10 mouse cellular contexts compared by ENCODE assay signal in genomic region chr14:54640121-54640520, GRCm38 (mm10). TPM values are rescaled to one million over a fixed set of nuclear protein-coding genes. Genes with fewer than 3 reads are reported as not detected.
A peak's percentile ranks its signal among the peaks of the same experiment; 100 is the strongest.
DNase-seq lines count a peak whose midpoint lies in the region; ATAC-seq lines count a peak whose summit lies in the region.
"Had no signal": no experiment of that assay in that cellular context is flagged by ENCODE, and none has a peak within 500 bp of the region (broad histone marks: within the 10 kb centered on the region; RNA-seq: fewer than 3 reads in every experiment).

No protein-coding gene starts in this region.

- H3K27ac ChIP-seq in heart, embryonic 11.5 days (ENCODE audit: low read depth, low read length) = no peak overlapping the region
- H3K27ac ChIP-seq in hindbrain, embryonic 10.5 days = peak overlapping the region; percentile 96
- no peak overlapping the region for H3K27ac ChIP-seq in liver, embryonic 13.5 days

- no peak for DNase-seq in heart, adult 8-10 months (ENCODE audit: low spot score)
- peak; percentile 30 for DNase-seq in embryo, embryonic 10.5 days (ENCODE audit: low spot score)
- DNase-seq in hindbrain, embryonic 10.5 days (ENCODE audit: low spot score) = no peak
- no peak for DNase-seq in liver, embryonic 13.5 days
- no peak for DNase-seq in right cerebral cortex, postnatal 14 days
- no peak for DNase-seq in adrenal gland, postnatal 4 days (ENCODE audit: low spot score in 2 of 2)
- no peak for DNase-seq in gastrocnemius, postnatal 4 days (ENCODE audit: low spot score in 2 of 2)
- DNase-seq: layer of hippocampus, adult 9-11 months had no signal

- peak overlapping the region; percentile 43; the same call in 1 of the 2 replicates for H3K9ac ChIP-seq in heart, embryonic 11.5 days (ENCODE audit: low read depth, low read length)
- H3K9ac ChIP-seq in liver, embryonic 13.5 days = peak overlapping the region; percentile 17; the same call in 1 of the 2 replicates

- no peaks in the 10 kb centered on the region for H3K9me3 ChIP-seq in heart, embryonic 11.5 days (replicated peaks; ENCODE audit: control insufficient read depth, low read length)
- no peaks in the 10 kb centered on the region for H3K9me3 ChIP-seq in hindbrain, embryonic 10.5 days
- no peaks in the 10 kb centered on the region for H3K9me3 ChIP-seq in liver, embryonic 13.5 days (replicated peaks)

- H3K36me3 ChIP-seq in heart, embryonic 11.5 days (ENCODE audit: control insufficient read depth, insufficient read depth, low read length) = peaks cover 37% of the 10 kb centered on the region
- H3K36me3 ChIP-seq in hindbrain, embryonic 10.5 days = peaks cover 78% of the 10 kb centered on the region
- peaks cover 31% of the 10 kb centered on the region for H3K36me3 ChIP-seq in liver, embryonic 13.5 days

- H3K4me1 ChIP-seq in heart, embryonic 11.5 days (ENCODE audit: control insufficient read depth, insufficient read depth, low read length) = peaks cover 7% of the 10 kb centered on the region; the same call in 1 of the 2 replicates
- H3K4me1 ChIP-seq in hindbrain, embryonic 10.5 days (replicated peaks) = peaks cover 31% of the 10 kb centered on the region
- H3K4me1 ChIP-seq in liver, embryonic 13.5 days (replicated peaks) = peaks cover 11% of the 10 kb centered on the region

- 32% methylated on average over 4 of the region's 4 CpGs for whole genome bisulfite sequencing in heart, embryonic 11.5 days (ENCODE audit: insufficient replicate concordance)
- WGBS in hindbrain, embryonic 10.5 days = 19% methylated on average over 4 of the region's 4 CpGs
- 41% methylated on average over 4 of the region's 4 CpGs for WGBS in liver, embryonic 13.5 days (ENCODE audit: insufficient replicate concordance)

- ATAC-seq in heart, embryonic 11.5 days (replicated peaks; ENCODE audit: insufficient number of reproducible peaks, low FRiP score, low TSS enrichment) = no peak
- ATAC-seq in liver, embryonic 13.5 days (ENCODE audit: low read depth) = no peak

- H3K27me3 ChIP-seq in heart, embryonic 11.5 days (ENCODE audit: control insufficient read depth, insufficient read depth, low read length) = no peaks in the 10 kb centered on the region
- no peaks in the 10 kb centered on the region for H3K27me3 ChIP-seq in hindbrain, embryonic 10.5 days (ENCODE audit: insufficient read depth, poor library complexity, severe bottlenecking)
- peaks cover 20% of the 10 kb centered on the region for H3K27me3 ChIP-seq in liver, embryonic 13.5 days

- peak overlapping the region; percentile 97 for H3K4me2 ChIP-seq in heart, embryonic 11.5 days
- peak overlapping the region; percentile 100; the same call in 1 of the 2 replicates for H3K4me2 ChIP-seq in liver, embryonic 13.5 days

- H3K4me3 ChIP-seq in heart, embryonic 11.5 days (ENCODE audit: low read depth, low read length) = peak overlapping the region; percentile 31
- peak overlapping the region; percentile 87 for H3K4me3 ChIP-seq in hindbrain, embryonic 10.5 days
- H3K4me3 ChIP-seq in liver, embryonic 13.5 days (replicated peaks) = no peak overlapping the region

RNA-seq across cellular contexts. Expression of gene Gm17606, which starts 0.6 kb away (rescaled TPM):
- polyA plus RNA-seq in heart, embryonic 11.5 days (2014; fragmentation: Nextera tagmentation; extraction: Ambion mirVana) = not detected in 2 replicates
- total RNA-seq in heart, adult 8-10 months (2022) = not detected
- not detected in 2 replicates for polyA plus RNA-seq in hindbrain, embryonic 10.5 days (2016; fragmentation: Nextera tagmentation; extraction: Ambion mirVana)
- polyA plus RNA-seq in liver, embryonic 13.5 days (2015; fragmentation: Nextera tagmentation; extraction: Ambion mirVana) = not detected in 2 replicates
- total RNA-seq in adrenal gland, postnatal 4 days (2021) = not detected
- total RNA-seq in gastrocnemius, postnatal 4 days (2021) = not detected
- polyA plus RNA-seq: spleen, adult 2 months had no signal

RNA-seq across cellular contexts. Expression of gene Cdh24, which starts 1.0 kb away (rescaled TPM):
- 2.9 and 3.1 TPM in 2 replicates for polyA plus RNA-seq in heart, embryonic 11.5 days (2014; fragmentation: Nextera tagmentation; extraction: Ambion mirVana)
- total RNA-seq in heart, adult 8-10 months (2022) = under 1 TPM; 0.08 to 0.57 (median 0.12) TPM
- polyA plus RNA-seq in hindbrain, embryonic 10.5 days (2016; fragmentation: Nextera tagmentation; extraction: Ambion mirVana) = 4.5 and 7.1 TPM in 2 replicates
- polyA plus RNA-seq in liver, embryonic 13.5 days (2015; fragmentation: Nextera tagmentation; extraction: Ambion mirVana) = 0.25 and 0.38 TPM in 2 replicates
- 1 to 10 TPM; 4.0 to 5.2 TPM for total RNA-seq in adrenal gland, postnatal 4 days (2021)
- total RNA-seq in gastrocnemius, postnatal 4 days (2021) = 1 to 10 TPM; 3.2 to 3.5 TPM

RNA-seq across cellular contexts. Expression of gene Psmb11, which starts 18.9 kb away (rescaled TPM):
- polyA plus RNA-seq in heart, embryonic 11.5 days (2014; fragmentation: Nextera tagmentation; extraction: Ambion mirVana) = not detected in 2 replicates
- total RNA-seq in heart, adult 8-10 months (2022) = not detected
- polyA plus RNA-seq in hindbrain, embryonic 10.5 days (2016; fragmentation: Nextera tagmentation; extraction: Ambion mirVana) = 0.04 and 0.16 TPM in 2 replicates
- polyA plus RNA-seq in liver, embryonic 13.5 days (2015; fragmentation: Nextera tagmentation; extraction: Ambion mirVana) = not detected in 2 replicates
- total RNA-seq in adrenal gland, postnatal 4 days (2021) = not detected
- not detected for total RNA-seq in gastrocnemius, postnatal 4 days (2021)
- polyA plus RNA-seq: spleen, adult 2 months had no signal

RNA-seq across cellular contexts. Expression of gene Psmb5, which starts 22.3 kb away (rescaled TPM):
- polyA plus RNA-seq in heart, embryonic 11.5 days (2014; fragmentation: Nextera tagmentation; extraction: Ambion mirVana) = 364 and 386 TPM in 2 replicates
- 100 to 1,000 TPM; 177 to 185 (median 182) TPM for total RNA-seq in heart, adult 8-10 months (2022)
- 500 and 517 TPM in 2 replicates for polyA plus RNA-seq in hindbrain, embryonic 10.5 days (2016; fragmentation: Nextera tagmentation; extraction: Ambion mirVana)
- 262 and 266 TPM in 2 replicates for polyA plus RNA-seq in liver, embryonic 13.5 days (2015; fragmentation: Nextera tagmentation; extraction: Ambion mirVana)
- total RNA-seq in adrenal gland, postnatal 4 days (2021) = 100 to 1,000 TPM; 219 to 220 TPM
- 100 to 1,000 TPM; 173 to 176 TPM for total RNA-seq in gastrocnemius, postnatal 4 days (2021)

RNA-seq across cellular contexts. Expression of gene 4931414P19Rik, which starts 34.3 kb away (rescaled TPM):
- polyA plus RNA-seq in heart, embryonic 11.5 days (2014; fragmentation: Nextera tagmentation; extraction: Ambion mirVana) = 4.4 and 4.5 TPM in 2 replicates
- total RNA-seq in heart, adult 8-10 months (2022) = 1 to 10 TPM; 2.7 to 5.8 (median 4.7) TPM
- 8.3 and 9.5 TPM in 2 replicates for polyA plus RNA-seq in hindbrain, embryonic 10.5 days (2016; fragmentation: Nextera tagmentation; extraction: Ambion mirVana)
- 2.7 and 3.0 TPM in 2 replicates for polyA plus RNA-seq in liver, embryonic 13.5 days (2015; fragmentation: Nextera tagmentation; extraction: Ambion mirVana)
- 1 to 10 TPM; 6.4 to 7.8 TPM for total RNA-seq in adrenal gland, postnatal 4 days (2021)
- 1 to 10 TPM; 4.3 to 6.8 TPM for total RNA-seq in gastrocnemius, postnatal 4 days (2021)
